Mouse (Mus musculus) heart, embryonic 15.5 days (tissue): Measurements from ENCODE around the gene Gm5134. TPM values are rescaled to one million over a fixed set of nuclear protein-coding genes. Genes with fewer than 3 reads are reported as not detected.
A peak's percentile ranks its signal among the peaks of the same experiment; 100 is the strongest.

Experiments
- ATAC-seq: fragments of 200-750 bp; cut with Nextera tagmentation; replicated peaks from 2 replicates; pipeline ENCODE4 v1.8.0; 2017; ENCODE audit warnings: low read depth, moderate TSS enrichment; ENCODE audit not compliant: insufficient number of reproducible peaks, insufficient read depth, low FRiP score
- H3K27ac ChIP-seq: fragments of 300-500 bp; sonication (generic); 2 replicates; pipeline ENCODE4 v1.5.1; 2015; ENCODE audit warnings: mild to moderate bottlenecking, inconsistent platforms
- H3K27me3 ChIP-seq: fragments of 300-500 bp; sonication (generic); 2 replicates; pipeline ENCODE4 v1.6.1; 2015; ENCODE audit warnings: inconsistent platforms
- H3K36me3 ChIP-seq: fragments of 300-500 bp; sonication (generic); 2 replicates; pipeline ENCODE4 v1.6.1; 2015; ENCODE audit warnings: mild to moderate bottlenecking, inconsistent platforms
- H3K4me1 ChIP-seq: fragments of 300-500 bp; sonication (generic); replicated peaks from 2 replicates; pipeline ENCODE4 v1.6.1; 2015; ENCODE audit warnings: inconsistent platforms
- H3K4me2 ChIP-seq: fragments of 300-500 bp; sonication (generic); 2 replicates; pipeline ENCODE4 v1.6.1; 2015; ENCODE audit warnings: inconsistent platforms, mild to moderate bottlenecking, moderate library complexity
- H3K4me3 ChIP-seq: fragments of 300-500 bp; sonication (generic); 2 replicates; pipeline ENCODE4 v1.5.1; 2015; ENCODE audit warnings: mild to moderate bottlenecking, inconsistent platforms
- H3K9ac ChIP-seq: fragments of 300-500 bp; sonication (generic); 2 replicates; pipeline ENCODE4 v1.6.1; 2015; ENCODE audit warnings: mild to moderate bottlenecking, inconsistent platforms
- H3K9me3 ChIP-seq: fragments of 300-500 bp; sonication (generic); replicated peaks from 2 replicates; pipeline ENCODE4 v1.6.1; 2016; ENCODE audit warnings: inconsistent platforms
- WGBS: fragments of 180-500 bp; shearing (Covaris S2); methylation state at CpG from one replicate; pipeline ENCODE4 v1.1.7; 2015; ENCODE audit warnings: mixed read lengths; 5-methylcytosine and 5-hydroxymethylcytosine counted together
- polyA plus RNA-seq: library from polyadenylated mRNA; unstranded; fragments of >200 nt; fragmentation: Nextera tagmentation; extraction: Ambion mirVana; gene quantifications from 2 replicates; pipeline ENCODE4 v1.2.1, GENCODE M21; 2015

Gm5134 gene
- polyA plus RNA-seq, 1 experiment from 2014 or later, result 0.05 TPM

- Histone ChIP-seq H3K9ac (no peak overlapping the region), H3K4me3 (no peak overlapping the region), H3K27ac (no peak overlapping the region), H3K4me2 (no peak overlapping the region), H3K9me3 (no peaks in the 10 kb centered on the region), H3K27me3 (no peaks in the 10 kb centered on the region), H3K36me3 (no peaks in the 10 kb centered on the region), H3K4me1 (peaks cover 8% of the 10 kb centered on the region)
- no peak for ATAC-seq
- WGBS, result 60% methylated on average over 2 of the region's 2 CpGs
Observed at GRCm38 (mm10) chr10:76002615-76003014, 48.3 kb downstream of the Gm5134 start.

- WGBS, result 91% methylated on average over 2 of the region's 2 CpGs
Observed at GRCm38 (mm10) chr10:76003221-76003620, 48.9 kb downstream of the Gm5134 start.

DNA sequence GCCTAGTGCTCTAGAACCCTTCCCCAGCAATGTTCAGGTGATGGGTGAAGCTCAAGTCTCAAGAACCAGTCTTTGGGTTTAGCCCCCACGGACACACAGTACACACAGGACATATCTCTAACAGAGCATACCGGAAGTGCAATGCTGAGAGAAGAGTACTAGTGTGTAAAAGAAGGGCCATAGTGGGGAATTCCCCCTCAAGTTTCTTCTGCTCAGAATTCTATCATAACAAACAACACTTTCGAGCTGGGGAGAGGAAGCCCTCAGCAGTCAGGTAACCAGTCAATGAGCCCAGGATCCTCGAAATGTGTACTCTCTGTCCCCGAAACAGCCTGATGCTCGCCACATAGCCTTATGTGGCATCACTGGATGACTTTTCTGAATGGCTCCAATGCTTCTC is 52.1 kb downstream of the Gm5134 start:
- Histone ChIP-seq H3K36me3 (no peaks in the 10 kb centered on the region), H3K27me3 (no peaks in the 10 kb centered on the region), H3K4me1 (peaks cover 6% of the 10 kb centered on the region), H3K4me2 (no peak overlapping the region), H3K4me3 (no peak overlapping the region), H3K9ac (no peak overlapping the region), H3K9me3 (no peaks in the 10 kb centered on the region), H3K27ac (no peak overlapping the region)
- 82% methylated on average over 6 of the region's 6 CpGs for WGBS
- ATAC-seq, result no peak

More at GRCm38 (mm10) chr10:76003221-76003620, 48.9 kb downstream of the Gm5134 start:
- no peaks in the 10 kb centered on the region for H3K9me3 ChIP-seq
- no peak overlapping the region for H3K4me3 ChIP-seq
- no peak overlapping the region for H3K27ac ChIP-seq
- H3K4me2 ChIP-seq, result no peak overlapping the region
- no peaks in the 10 kb centered on the region for H3K27me3 ChIP-seq
- ATAC-seq, result no peak
- no peak overlapping the region for H3K9ac ChIP-seq
- H3K36me3 ChIP-seq, result no peaks in the 10 kb centered on the region
- H3K4me1 ChIP-seq, result peaks cover 8% of the 10 kb centered on the region

DNA sequence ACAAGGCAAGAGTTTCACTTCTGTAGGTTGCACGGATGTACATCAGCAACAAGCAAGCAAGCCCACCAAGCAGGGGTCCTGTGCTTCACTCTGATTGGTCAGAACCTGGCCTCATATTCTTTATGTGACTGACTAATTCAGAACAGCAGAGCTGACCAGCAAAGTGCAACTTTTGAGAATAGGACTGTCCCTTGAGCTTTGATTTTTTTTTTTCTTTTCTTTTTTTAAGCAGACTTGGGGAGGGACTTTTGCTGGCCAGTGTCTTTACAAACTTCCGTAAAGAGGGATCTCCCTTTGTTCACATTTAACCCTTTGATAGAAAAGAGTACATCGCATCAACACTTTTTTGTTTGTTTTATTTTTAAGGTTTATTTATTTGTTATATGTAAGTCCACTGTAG is 55.5 kb downstream of the Gm5134 start:
- H3K4me2 ChIP-seq, result no peak overlapping the region
- no peak overlapping the region for H3K27ac ChIP-seq
- H3K4me1 ChIP-seq, result no peaks in the 10 kb centered on the region
- H3K9ac ChIP-seq, result no peak overlapping the region
- H3K9me3 ChIP-seq, result no peaks in the 10 kb centered on the region
- H3K36me3 ChIP-seq, result no peaks in the 10 kb centered on the region
- ATAC-seq, result no peak
- no peak overlapping the region for H3K4me3 ChIP-seq
- WGBS, result 74% methylated on average over 3 of the region's 3 CpGs
- no peaks in the 10 kb centered on the region for H3K27me3 ChIP-seq

- ATAC-seq, result no peak
- no peak overlapping the region for H3K4me3 ChIP-seq
- H3K9ac ChIP-seq, result no peak overlapping the region
- H3K27ac ChIP-seq, result no peak overlapping the region
- H3K4me2 ChIP-seq, result no peak overlapping the region
- WGBS, result 69% methylated on average over 6 of the region's 6 CpGs
- H3K27me3 ChIP-seq, result no peaks in the 10 kb centered on the region
- no peaks in the 10 kb centered on the region for H3K9me3 ChIP-seq
- H3K36me3 ChIP-seq, result no peaks in the 10 kb centered on the region
- no peaks in the 10 kb centered on the region for H3K4me1 ChIP-seq
Observed at GRCm38 (mm10) chr10:76012922-76013321, 58.6 kb downstream of the Gm5134 start.

DNA sequence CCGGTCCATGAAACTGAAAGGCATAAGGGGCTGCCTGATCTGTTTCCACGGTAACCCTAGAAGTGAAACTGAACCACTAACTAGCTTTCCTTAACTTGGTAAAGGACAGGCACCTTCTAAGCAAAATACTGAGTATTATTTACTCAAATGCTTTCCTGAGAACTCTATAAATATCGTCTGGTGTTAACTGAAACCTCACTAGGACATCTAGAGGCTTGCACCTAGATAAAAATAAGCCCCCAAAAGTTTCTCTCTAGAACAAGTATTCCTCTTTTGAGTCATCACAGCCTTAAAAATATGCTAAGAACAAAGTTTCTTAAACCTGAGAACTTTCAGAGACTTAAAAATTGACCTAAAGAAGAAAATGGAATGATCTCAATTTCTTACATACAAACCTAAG is 62.6 kb downstream of the Gm5134 start:
- no peak overlapping the region for H3K4me2 ChIP-seq
- no peak overlapping the region for H3K27ac ChIP-seq
- no peak for ATAC-seq
- no peaks in the 10 kb centered on the region for H3K27me3 ChIP-seq
- 85% methylated on average over 3 of the region's 3 CpGs for WGBS
- no peak overlapping the region for H3K4me3 ChIP-seq
- no peaks in the 10 kb centered on the region for H3K36me3 ChIP-seq
- H3K9ac ChIP-seq, result no peak overlapping the region
- H3K9me3 ChIP-seq, result no peaks in the 10 kb centered on the region
- H3K4me1 ChIP-seq, result no peaks in the 10 kb centered on the region

GRCm38 (mm10) chr10:76021728-76022127 is 67.4 kb downstream of the Gm5134 start:
- no peak overlapping the region for H3K27ac ChIP-seq
- H3K9me3 ChIP-seq, result no peaks in the 10 kb centered on the region
- ATAC-seq, result no peak
- no peaks in the 10 kb centered on the region for H3K27me3 ChIP-seq
- no peak overlapping the region for H3K4me3 ChIP-seq
- 42% methylated on average over 3 of the region's 3 CpGs for whole genome bisulfite sequencing
- no peak overlapping the region for H3K9ac ChIP-seq
- no peaks in the 10 kb centered on the region for H3K36me3 ChIP-seq
- no peaks in the 10 kb centered on the region for H3K4me1 ChIP-seq
- no peak overlapping the region for H3K4me2 ChIP-seq

DNA sequence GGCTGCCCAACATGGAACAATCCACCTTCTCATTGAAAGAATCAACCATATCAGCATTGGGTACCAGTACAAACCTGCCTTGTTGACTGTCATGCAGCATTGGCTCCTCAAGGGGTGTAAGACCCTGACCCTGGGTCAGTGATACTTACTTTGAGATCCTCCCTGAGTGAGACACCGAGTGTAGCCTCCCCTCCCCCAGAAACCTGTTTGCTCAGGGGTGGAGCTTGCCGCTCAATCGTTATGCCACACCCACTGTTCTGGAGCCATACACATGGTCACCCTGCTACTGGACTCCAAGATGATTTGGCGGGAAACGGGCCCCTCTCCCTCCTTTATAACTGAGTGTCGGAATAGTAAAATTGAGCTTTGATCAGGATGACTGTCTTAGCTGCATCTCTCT is 69.6 kb downstream of the Gm5134 start:
- H3K4me3 ChIP-seq, result no peak overlapping the region
- no peaks in the 10 kb centered on the region for H3K27me3 ChIP-seq
- H3K4me2 ChIP-seq, result no peak overlapping the region
- no peaks in the 10 kb centered on the region for H3K36me3 ChIP-seq
- H3K27ac ChIP-seq, result no peak overlapping the region
- H3K9ac ChIP-seq, result no peak overlapping the region
- no peak for ATAC-seq
- 93% methylated on average over 6 of the region's 6 CpGs for WGBS
- H3K9me3 ChIP-seq, result no peaks in the 10 kb centered on the region
- 0 out of 2 replicates have a peak, but pooled peaks cover 6% of the 10 kb centered on the region for H3K4me1 ChIP-seq

DNA sequence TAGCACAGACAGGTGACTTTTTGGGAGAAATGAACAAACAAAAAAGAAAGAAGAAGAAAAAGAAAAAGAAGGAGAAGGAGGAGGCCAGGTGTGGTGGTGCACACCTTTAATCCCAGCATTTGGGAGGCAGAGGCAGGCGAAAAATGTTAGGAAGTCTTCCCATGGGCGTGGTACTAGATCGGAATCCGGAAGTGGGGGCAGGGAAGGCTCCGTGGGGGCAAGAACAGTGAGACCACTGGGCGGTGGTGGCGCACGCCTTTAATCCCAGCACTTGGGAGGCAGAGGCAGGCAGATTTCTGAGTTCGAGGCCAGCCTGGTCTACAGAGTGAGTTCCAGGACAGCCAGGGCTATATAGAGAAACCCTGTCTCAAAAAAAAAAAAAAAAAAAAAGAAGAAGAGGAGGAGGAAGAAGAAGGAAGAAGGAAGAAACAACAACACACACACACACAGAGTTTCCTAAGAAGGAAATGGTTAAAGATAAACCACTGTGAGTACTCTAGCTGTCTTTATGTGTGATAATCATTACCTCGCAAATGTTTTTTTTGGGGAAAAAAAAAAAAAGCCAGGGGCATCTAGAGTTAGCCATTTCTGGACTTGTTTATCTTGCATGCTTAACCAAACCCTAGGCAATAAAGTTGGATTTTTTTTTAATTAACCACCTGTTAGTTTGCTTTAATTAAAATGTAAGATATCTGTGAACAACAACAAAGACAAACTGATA is 71.3 kb downstream of the Gm5134 start:
- H3K9me3 ChIP-seq, result no peaks in the 10 kb centered on the region
- no peak for ATAC-seq
- WGBS, result 86% methylated on average over 10 of the region's 10 CpGs
- no peak overlapping the region for H3K4me3 ChIP-seq
- no peaks in the 10 kb centered on the region for H3K36me3 ChIP-seq
- no peaks in the 10 kb centered on the region for H3K27me3 ChIP-seq
- no peak overlapping the region for H3K4me2 ChIP-seq
- H3K4me1 ChIP-seq, result 0 out of 2 replicates have a peak, but pooled peaks cover 6% of the 10 kb centered on the region
- no peak overlapping the region for H3K27ac ChIP-seq
- H3K9ac ChIP-seq, result no peak overlapping the region

DNA sequence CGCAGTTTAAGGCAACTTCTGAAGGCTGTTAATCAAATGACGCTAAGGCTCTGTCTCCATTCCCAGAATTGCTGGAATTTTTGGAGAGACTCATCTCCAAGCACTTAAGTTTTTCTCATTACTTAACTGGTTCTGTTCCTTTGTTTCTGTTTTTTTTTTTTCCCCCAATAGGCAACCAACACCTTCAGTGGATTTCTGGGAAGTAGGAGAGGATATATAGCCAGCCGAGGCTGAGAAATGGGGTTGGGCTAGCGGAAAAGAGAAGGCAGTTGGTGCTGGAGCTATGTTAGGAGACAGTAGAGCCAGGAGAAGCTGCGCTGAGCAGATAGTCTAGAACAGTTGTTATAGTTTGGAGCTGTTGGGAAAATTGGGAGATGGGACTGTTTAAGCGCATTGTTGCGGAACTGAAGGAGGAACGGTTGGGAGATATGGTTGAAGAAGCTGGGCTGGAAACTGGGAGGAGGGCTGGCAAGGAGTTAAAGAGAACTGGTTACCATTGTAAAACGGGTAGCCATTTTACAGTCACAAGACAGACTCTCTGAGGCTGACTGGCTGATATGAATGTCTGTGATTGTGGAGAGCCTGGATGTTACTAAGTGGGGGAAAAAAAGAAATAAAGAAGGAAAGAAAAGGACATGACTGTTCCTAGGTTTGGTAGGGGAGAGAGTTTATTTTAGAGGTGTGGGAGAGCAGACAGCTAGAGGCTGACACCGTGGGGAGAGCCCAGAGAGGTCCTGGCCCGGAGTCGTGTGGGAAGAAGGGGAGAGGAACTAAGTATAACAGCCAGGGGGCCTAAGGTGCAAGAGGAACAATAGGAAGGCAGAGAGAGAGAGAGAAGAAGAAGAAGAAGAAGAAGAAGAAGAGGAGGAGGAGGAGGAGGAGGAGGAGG is 73.1 kb downstream of the Gm5134 start:
- Histone ChIP-seq H3K9ac (no peak overlapping the region), H3K27ac (peak overlapping the region; percentile 10; the same call in 1 of the 2 replicates), H3K4me3 (no peak overlapping the region), H3K4me1 (peaks cover 10% of the 10 kb centered on the region; the same call in 1 of the 2 replicates), H3K36me3 (no peaks in the 10 kb centered on the region), H3K9me3 (no peaks in the 10 kb centered on the region), H3K27me3 (no peaks in the 10 kb centered on the region), H3K4me2 (no peak overlapping the region)
- ATAC-seq, result no peak
- WGBS, result 55% methylated on average over 12 of the region's 12 CpGs

DNA sequence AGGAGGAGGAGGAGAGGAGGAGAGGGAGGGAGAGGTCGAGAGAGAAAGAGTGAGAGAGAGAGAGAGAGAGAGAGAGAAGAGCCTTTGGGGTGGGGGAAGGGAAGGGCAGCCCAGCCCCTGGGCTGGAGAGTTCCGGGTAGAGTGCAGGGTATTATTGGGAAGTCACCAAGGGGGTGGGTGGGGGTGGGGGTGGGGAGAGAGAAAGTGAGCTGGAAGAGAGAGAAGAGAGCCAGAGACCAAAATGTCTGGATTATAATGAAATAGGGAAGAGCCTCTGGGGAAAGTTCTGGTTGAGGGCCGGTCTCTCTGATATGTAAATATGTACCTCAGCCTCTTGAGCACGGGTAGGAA is 73.7 kb downstream of the Gm5134 start:
- Histone ChIP-seq H3K4me3 (no peak overlapping the region), H3K4me2 (no peak overlapping the region), H3K4me1 (peaks cover 10% of the 10 kb centered on the region), H3K9ac (no peak overlapping the region), H3K9me3 (no peaks in the 10 kb centered on the region), H3K27ac (no peak overlapping the region), H3K36me3 (no peaks in the 10 kb centered on the region), H3K27me3 (no peaks in the 10 kb centered on the region)
- 23% methylated on average over 3 of the region's 4 CpGs for WGBS
- ATAC-seq, result no peak
